Mouse (Mus musculus): ENCODE measurements around the gene Cd96. TPM values are rescaled to one million over a fixed set of nuclear protein-coding genes. Genes with fewer than 3 reads are reported as not detected.

The Cd96 gene
- total and polyA plus RNA-seq, 3 experiments, result not detected

GRCm38 (mm10) chr16:46148661-46149341 lies 28.8 kb upstream of the Cd96 start:
- Histone ChIP-seq H3K9ac (ENCODE audit: control insufficient read depth, low read depth, low read length, poor library complexity, severe bottlenecking) (no peak overlapping the region), H3K36me3 (ENCODE audit: control insufficient read depth in 1 of 2, insufficient read depth in 2 of 2, low read length in 2 of 2) (no peaks in the 10 kb centered on the region), H3K79me2 (ENCODE audit: control insufficient read depth, insufficient read depth, low read length, poor library complexity) (no peaks in the 10 kb centered on the region), H3K4me3 (ENCODE audit: control insufficient read depth in 1 of 2, insufficient read depth in 1 of 2, low read depth in 2 of 2, low read length in 2 of 2) (no peak overlapping the region), H3K9me3 (replicated peaks; ENCODE audit: insufficient read depth, low read length) (no peaks in the 10 kb centered on the region), H3K27ac (ENCODE audit: control insufficient read depth, low read depth, low read length) (no peak overlapping the region), H3K4me1 (ENCODE audit: control insufficient read depth in 1 of 2, insufficient read depth in 2 of 2, low read length in 2 of 2) (no peaks in the 10 kb centered on the region), H3K27me3 (ENCODE audit: control insufficient read depth in 1 of 2, insufficient read depth in 2 of 2, low read length in 2 of 2) (no peaks in the 10 kb centered on the region)
- TF ChIP-seq USF1 (IDR thresholded peaks at IDR 0.05; ENCODE audit: low read depth, low read length) (no peak), MYC (IDR thresholded peaks at IDR 0.05; ENCODE audit: low read depth, low read length) (no peak), CTCF (IDR thresholded peaks at IDR 0.05 in 2 of 3, conservative IDR thresholded peaks at IDR 0.05 in 1 of 3; ENCODE audit: control insufficient read depth in 1 of 3, insufficient read depth in 1 of 3, low read depth in 2 of 3, low read length in 3 of 3, poor library complexity in 1 of 3, severe bottlenecking in 1 of 3) (no peak), TBP (IDR thresholded peaks at IDR 0.05; ENCODE audit: low read depth, low read length) (no peak), MAX (IDR thresholded peaks at IDR 0.05; ENCODE audit: low read length) (no peak), UBTF (IDR thresholded peaks at IDR 0.05; ENCODE audit: borderline replicate concordance, insufficient read depth, low read depth, low read length) (no peak), EP300 (IDR thresholded peaks at IDR 0.05; ENCODE audit: low read depth in 1 of 2, low read length in 2 of 2) (no peak), GABPA (IDR thresholded peaks at IDR 0.05; ENCODE audit: low read depth, low read length) (no peak), NELFE (IDR thresholded peaks at IDR 0.05; ENCODE audit: low read depth, low read length) (no peak), MXI1 (IDR thresholded peaks at IDR 0.05; ENCODE audit: low read depth, low read length) (no peak), SIN3A (IDR thresholded peaks at IDR 0.05; ENCODE audit: low read length) (no peak), SMC3 (IDR thresholded peaks at IDR 0.05; ENCODE audit: low read depth, low read length) (no peak), RCOR1 (IDR thresholded peaks at IDR 0.05; ENCODE audit: low read depth, low read length) (no peak), MYB (IDR thresholded peaks at IDR 0.05; ENCODE audit: low read depth, low read length) (no peak), POLR2AphosphoS2 (IDR thresholded peaks at IDR 0.05; ENCODE audit: low read length) (no peak), USF2 (IDR thresholded peaks at IDR 0.05; ENCODE audit: borderline replicate concordance in 1 of 2, insufficient read depth in 1 of 2, low read depth in 1 of 2, low read length in 2 of 2) (no peak)
- peak; percentile 5 for DNase-seq (ENCODE audit: low read depth, low spot score)

- TF ChIP-seq ZC3H11A (IDR thresholded peaks at IDR 0.05; ENCODE audit: low read depth, low read length) (no peak), NELFE (IDR thresholded peaks at IDR 0.05; ENCODE audit: low read depth, low read length) (no peak), TBP (IDR thresholded peaks at IDR 0.05; ENCODE audit: low read depth, low read length) (no peak), RAD21 (IDR thresholded peaks at IDR 0.05; ENCODE audit: low read depth, low read length) (no peak), HCFC1 (IDR thresholded peaks at IDR 0.05; ENCODE audit: low read depth, low read length) (no peak), CHD1 (IDR thresholded peaks at IDR 0.05; ENCODE audit: low read depth, low read length) (no peak), UBTF (IDR thresholded peaks at IDR 0.05; ENCODE audit: borderline replicate concordance, insufficient read depth, low read depth, low read length) (no peak), MAZ (IDR thresholded peaks at IDR 0.05; ENCODE audit: low read depth, low read length) (no peak)
- H3K79me2 ChIP-seq (ENCODE audit: control insufficient read depth, insufficient read depth, low read length, poor library complexity), result no peaks in the 10 kb centered on the region
- no peaks in the 10 kb centered on the region for H3K9me3 ChIP-seq (replicated peaks; ENCODE audit: insufficient read depth, low read length)
- no peaks in the 10 kb centered on the region for H3K36me3 ChIP-seq (ENCODE audit: control insufficient read depth in 1 of 2, insufficient read depth in 2 of 2, low read length in 2 of 2)
- H3K9ac ChIP-seq (ENCODE audit: control insufficient read depth, low read depth, low read length, poor library complexity, severe bottlenecking), result no peak overlapping the region
- no peak overlapping the region for H3K4me3 ChIP-seq (ENCODE audit: control insufficient read depth in 1 of 2, insufficient read depth in 1 of 2, low read depth in 2 of 2, low read length in 2 of 2)
- H3K27me3 ChIP-seq (ENCODE audit: control insufficient read depth in 1 of 2, insufficient read depth in 2 of 2, low read length in 2 of 2), result no peaks in the 10 kb centered on the region
- no peaks in the 10 kb centered on the region for H3K4me1 ChIP-seq (ENCODE audit: control insufficient read depth in 1 of 2, insufficient read depth in 2 of 2, low read length in 2 of 2)
- no peak for DNase-seq (ENCODE audit: low read depth, low spot score)
- H3K27ac ChIP-seq (ENCODE audit: control insufficient read depth, low read depth, low read length), result no peak overlapping the region
Measured at GRCm38 (mm10) chr16:46146962-46147361, 26.9 kb upstream of the Cd96 start.

Data from MEL (cell line).